Mouse (Mus musculus) heart, embryonic 13.5 days (tissue): ENCODE results near the gene Dhrs7c. TPM values are rescaled to one million over a fixed set of nuclear protein-coding genes. Genes with fewer than 3 reads are reported as not detected.

Source experiments
- ATAC-seq: fragments of 200-750 bp; cut with Nextera tagmentation; 2 replicates; pipeline ENCODE4 v1.8.0; 2017; ENCODE audit warnings: moderate TSS enrichment; ENCODE audit not compliant: insufficient number of reproducible peaks, low FRiP score, low TSS enrichment; ENCODE audit errors: extremely low read depth
- H3K27ac ChIP-seq: fragments of 300-500 bp; sonication (generic); replicated peaks from 2 replicates; pipeline ENCODE4 v1.5.1; 2015; ENCODE audit warnings: moderate library complexity, mild to moderate bottlenecking, inconsistent platforms
- H3K27me3 ChIP-seq: fragments of 300-500 bp; sonication (generic); replicated peaks from 2 replicates; pipeline ENCODE4 v1.6.1; 2015; ENCODE audit warnings: mild to moderate bottlenecking, inconsistent platforms
- H3K36me3 ChIP-seq: fragments of 300-500 bp; sonication (generic); 2 replicates; pipeline ENCODE4 v1.6.1; 2015; ENCODE audit warnings: mild to moderate bottlenecking, inconsistent platforms
- H3K4me1 ChIP-seq: fragments of 300-500 bp; sonication (generic); 2 replicates; pipeline ENCODE4 v1.6.1; 2015; ENCODE audit warnings: inconsistent platforms
- H3K4me2 ChIP-seq: fragments of 300-500 bp; sonication (generic); 2 replicates; pipeline ENCODE4 v1.6.1; 2015; ENCODE audit warnings: inconsistent platforms, mild to moderate bottlenecking, moderate library complexity
- H3K4me3 ChIP-seq: fragments of 300-500 bp; sonication (generic); 2 replicates; pipeline ENCODE4 v1.5.1; 2015; ENCODE audit warnings: moderate library complexity, mild to moderate bottlenecking, inconsistent platforms
- H3K9ac ChIP-seq: fragments of 300-500 bp; sonication (generic); 2 replicates; pipeline ENCODE4 v1.6.1; 2015; ENCODE audit warnings: inconsistent platforms, mild to moderate bottlenecking, moderate library complexity
- H3K9me3 ChIP-seq: fragments of 300-500 bp; sonication (generic); 2 replicates; pipeline ENCODE4 v1.6.1; 2016; ENCODE audit warnings: inconsistent platforms
- WGBS: fragments of 180-500 bp; shearing (Covaris S2); methylation state at CpG from one replicate; pipeline ENCODE4 v1.1.7; 2015; ENCODE audit warnings: mixed read lengths; 5-methylcytosine and 5-hydroxymethylcytosine counted together
- polyA plus RNA-seq: library from polyadenylated mRNA; unstranded; fragments of >200 nt; fragmentation: Nextera tagmentation; extraction: Ambion mirVana; gene quantifications from 2 replicates; pipeline ENCODE4 v1.2.1, GENCODE M21; 2015

The Dhrs7c gene
- polyA plus RNA-seq, 1 experiment from 2014 or later: 4.2 TPM

DNA sequence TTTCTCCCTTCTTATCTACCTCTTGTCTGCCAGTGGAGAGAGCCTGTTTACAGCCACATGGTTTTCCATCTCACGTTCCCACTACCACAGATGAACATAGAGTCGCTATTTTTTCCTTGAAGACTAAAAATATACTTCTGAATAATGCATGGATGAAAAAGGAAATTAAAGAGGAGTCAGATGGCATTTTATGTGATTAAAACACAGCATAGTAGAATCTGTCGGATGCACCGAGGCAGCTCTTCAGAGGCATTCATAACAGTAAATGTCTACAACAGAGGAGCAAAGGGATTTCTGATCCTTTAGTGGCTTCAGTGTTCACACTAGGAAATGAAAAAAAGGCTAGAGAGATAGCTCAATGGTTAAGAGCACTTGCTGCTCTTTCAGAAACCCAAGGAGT is 47.2 kb downstream of the Dhrs7c start:
- no peaks in the 10 kb centered on the region for H3K27me3 ChIP-seq
- ATAC-seq: no peak
- WGBS: 61% methylated on average over 4 of the region's 4 CpGs
- H3K4me1 ChIP-seq: no peaks in the 10 kb centered on the region
- H3K9ac ChIP-seq: no peak overlapping the region
- H3K9me3 ChIP-seq: no peaks in the 10 kb centered on the region
- H3K4me2 ChIP-seq: no peak overlapping the region
- no peaks in the 10 kb centered on the region for H3K36me3 ChIP-seq
- no peak overlapping the region for H3K27ac ChIP-seq
- no peak overlapping the region for H3K4me3 ChIP-seq

DNA sequence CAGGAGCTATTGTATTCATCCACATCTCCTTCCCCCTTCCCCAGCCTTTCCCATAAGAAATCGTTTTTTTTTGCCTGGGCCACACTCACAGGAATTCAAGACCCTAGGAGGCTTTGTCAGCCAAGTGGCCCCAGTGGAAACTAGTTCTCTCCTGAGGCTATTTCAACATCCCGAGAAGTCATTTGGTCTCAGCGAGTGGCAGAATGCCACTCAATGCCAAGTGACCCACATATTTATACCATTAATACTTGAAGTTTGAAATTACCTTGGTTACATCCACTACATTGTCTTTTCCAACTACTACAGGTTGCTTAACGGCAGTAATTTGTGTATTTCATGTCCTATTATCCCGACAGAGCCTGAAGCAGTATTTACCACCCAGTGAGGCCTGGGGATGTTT is 53.8 kb downstream of the Dhrs7c start:
- Histone ChIP-seq H3K4me2 (no peak overlapping the region), H3K4me1 (peaks cover 2% of the 10 kb centered on the region; the same call in 1 of the 2 replicates), H3K36me3 (no peaks in the 10 kb centered on the region), H3K27ac (no peak overlapping the region), H3K9ac (no peak overlapping the region), H3K27me3 (no peaks in the 10 kb centered on the region), H3K4me3 (no peak overlapping the region), H3K9me3 (no peaks in the 10 kb centered on the region)
- ATAC-seq: no peak
- 63% methylated on average over 5 of the region's 5 CpGs for WGBS

DNA sequence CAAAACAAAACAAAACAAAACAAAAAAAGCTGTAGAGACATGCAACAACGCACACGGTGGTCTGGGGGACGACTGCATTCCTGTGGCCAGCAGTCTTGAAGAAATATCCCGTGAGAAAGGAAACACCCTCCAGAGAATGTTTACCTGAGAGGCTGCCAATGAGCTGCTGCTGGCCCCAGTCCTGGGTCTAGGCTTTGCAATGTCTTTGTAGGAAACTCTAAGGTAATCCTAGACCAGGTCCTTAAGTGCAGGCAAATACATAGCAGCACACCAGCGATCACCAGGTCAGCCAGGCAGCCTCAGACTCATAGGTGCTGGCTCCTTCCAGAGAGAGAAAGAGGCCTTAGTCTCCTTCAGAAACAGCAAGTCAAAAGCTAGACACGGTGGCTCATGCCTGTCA is 56.0 kb downstream of the Dhrs7c start:
- WGBS: 46% methylated on average over 6 of the region's 6 CpGs
- no peak overlapping the region for H3K9ac ChIP-seq
- H3K4me3 ChIP-seq: no peak overlapping the region
- H3K27me3 ChIP-seq: no peaks in the 10 kb centered on the region
- no peaks in the 10 kb centered on the region for H3K9me3 ChIP-seq
- no peaks in the 10 kb centered on the region for H3K36me3 ChIP-seq
- H3K4me2 ChIP-seq: no peak overlapping the region
- no peak for ATAC-seq
- no peak overlapping the region for H3K27ac ChIP-seq
- peaks cover 2% of the 10 kb centered on the region; the same call in 1 of the 2 replicates for H3K4me1 ChIP-seq

GRCm38 (mm10) chr11:67855035-67855434 is 57.0 kb downstream of the Dhrs7c start:
- Histone ChIP-seq H3K9ac (no peak overlapping the region), H3K4me3 (no peak overlapping the region), H3K27ac (no peak overlapping the region), H3K4me2 (no peak overlapping the region), H3K9me3 (no peaks in the 10 kb centered on the region), H3K27me3 (no peaks in the 10 kb centered on the region), H3K4me1 (peaks cover 2% of the 10 kb centered on the region; the same call in 1 of the 2 replicates), H3K36me3 (no peaks in the 10 kb centered on the region)
- no peak for ATAC-seq
- 29% methylated on average over 2 of the region's 2 CpGs for WGBS

- no peak for ATAC-seq
- Histone ChIP-seq H3K4me3 (no peak overlapping the region), H3K36me3 (no peaks in the 10 kb centered on the region), H3K27ac (no peak overlapping the region), H3K9me3 (no peaks in the 10 kb centered on the region), H3K4me1 (peaks cover 12% of the 10 kb centered on the region), H3K27me3 (no peaks in the 10 kb centered on the region), H3K9ac (no peak overlapping the region), H3K4me2 (no peak overlapping the region)
- WGBS: 77% methylated on average over 9 of the region's 9 CpGs
Observed at GRCm38 (mm10) chr11:67858518-67858917, 60.5 kb downstream of the Dhrs7c start.

DNA sequence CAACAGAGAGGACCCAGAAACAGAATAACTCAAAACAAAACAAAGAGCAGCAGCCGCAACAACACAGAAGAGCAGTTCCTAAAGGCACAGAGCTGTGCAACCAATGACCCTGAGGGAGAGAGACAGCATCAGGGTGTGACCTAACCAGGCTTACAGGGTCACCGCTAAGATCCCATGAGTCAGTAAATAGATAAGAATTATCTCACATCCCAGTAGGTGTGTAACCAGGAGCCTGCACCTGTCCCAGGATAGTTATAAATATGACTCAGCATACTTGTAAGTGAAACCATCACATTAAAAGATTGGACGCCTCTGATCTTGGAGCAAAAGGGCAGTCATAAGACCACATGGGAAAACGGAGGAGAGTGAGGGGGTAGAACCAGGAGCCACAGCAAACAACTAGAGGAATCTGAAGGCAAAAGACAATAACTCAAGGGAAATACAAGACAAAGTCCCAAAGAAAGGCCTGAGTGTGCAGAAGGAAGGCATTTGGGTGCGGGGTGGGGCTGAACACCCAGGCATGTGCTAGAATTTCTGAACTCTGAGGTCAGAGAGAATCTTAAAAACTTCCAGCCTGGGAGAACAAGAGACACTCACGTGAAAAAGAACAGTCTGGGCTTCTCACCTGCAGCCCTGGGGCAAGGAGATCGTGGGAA is 62.9 kb downstream of the Dhrs7c start:
- Histone ChIP-seq H3K27ac (no peak overlapping the region), H3K27me3 (no peaks in the 10 kb centered on the region), H3K4me2 (no peak overlapping the region), H3K9ac (no peak overlapping the region), H3K4me3 (no peak overlapping the region), H3K4me1 (peaks cover 10% of the 10 kb centered on the region), H3K36me3 (no peaks in the 10 kb centered on the region), H3K9me3 (no peaks in the 10 kb centered on the region)
- WGBS: 50% methylated on average over 7 of the region's 7 CpGs
- ATAC-seq: no peak

GRCm38 (mm10) chr11:67861399-67861838 is 63.4 kb downstream of the Dhrs7c start:
- no peak overlapping the region for H3K4me3 ChIP-seq
- WGBS: 7% methylated on average over 7 of the region's 7 CpGs
- H3K36me3 ChIP-seq: no peaks in the 10 kb centered on the region
- no peaks in the 10 kb centered on the region for H3K9me3 ChIP-seq
- H3K27me3 ChIP-seq: no peaks in the 10 kb centered on the region
- H3K4me1 ChIP-seq: peaks cover 10% of the 10 kb centered on the region
- no peak for ATAC-seq
- peak overlapping the region; percentile 25; the same call in 1 of the 2 replicates for H3K27ac ChIP-seq
- 0 out of 2 replicates have a peak overlapping the region, but pooled peaks have one; percentile 34 for H3K9ac ChIP-seq
- peak overlapping the region; percentile 33 for H3K4me2 ChIP-seq

DNA sequence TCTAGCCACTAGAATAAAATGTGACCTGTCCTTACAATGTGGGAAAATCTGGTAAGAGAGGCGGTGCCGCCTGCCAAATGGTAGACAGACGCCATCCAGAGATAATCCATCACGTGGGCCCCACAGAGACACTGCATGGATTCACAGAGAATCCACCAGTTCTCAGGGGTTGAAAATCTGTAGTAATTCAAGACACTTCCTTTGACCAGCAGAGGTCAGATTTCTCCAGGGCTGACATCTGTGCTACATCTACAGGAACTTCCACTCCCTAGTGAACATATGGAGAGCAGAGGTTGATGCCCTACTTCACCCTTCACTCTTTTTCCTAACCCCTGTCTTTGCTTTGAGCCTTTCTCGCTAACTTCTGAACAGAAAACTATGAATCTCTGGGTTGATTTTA is 67.1 kb downstream of the Dhrs7c start:
- H3K4me3 ChIP-seq: no peak overlapping the region
- WGBS: 60% methylated on average over 5 of the region's 5 CpGs

More for the DNA sequence above, 67.1 kb downstream of the Dhrs7c start:
- H3K9me3 ChIP-seq: no peaks in the 10 kb centered on the region
- peaks cover 10% of the 10 kb centered on the region for H3K4me1 ChIP-seq
- no peak overlapping the region for H3K9ac ChIP-seq
- no peak overlapping the region for H3K4me2 ChIP-seq
- H3K36me3 ChIP-seq: no peaks in the 10 kb centered on the region
- H3K27me3 ChIP-seq: no peaks in the 10 kb centered on the region
- ATAC-seq: no peak
- H3K27ac ChIP-seq: no peak overlapping the region

Other genes with a start within 250 kb of the Dhrs7c start
- gene Rcvrn, start 102.9 kb upstream of the Dhrs7c start, polyA plus RNA-seq: not detected in 2 replicates
- not detected in 2 replicates for gene Glp2r, start 27.0 kb upstream of the Dhrs7c start, polyA plus RNA-seq
- not detected in 2 replicates for gene Gsg1l2, start 23.6 kb upstream of the Dhrs7c start, polyA plus RNA-seq
- 0.80 and 0.87 TPM in 2 replicates for gene Usp43, start 124.0 kb downstream of the Dhrs7c start, polyA plus RNA-seq
- gene Cfap52, start 167.5 kb downstream of the Dhrs7c start, polyA plus RNA-seq: 0.29 and 0.33 TPM in 2 replicates
- 50.6 and 58.1 TPM in 2 replicates for gene Stx8, start 168.0 kb downstream of the Dhrs7c start, polyA plus RNA-seq